Mouse (Mus musculus): ENCODE data around the gene Plin3. TPM values are rescaled to one million over a fixed set of nuclear protein-coding genes. Genes with fewer than 3 reads are reported as not detected.

Plin3 gene
- polyA plus RNA-seq, 1 experiment from 2014 or later, result 6.9 TPM

GRCm38 (mm10) chr17:56282802-56283201 lies 9.9 kb downstream of the Plin3 start:
- WGBS, result 77% methylated on average over 4 of the region's 4 CpGs

GRCm38 (mm10) chr17:56281193-56281592 lies 11.5 kb downstream of the Plin3 start:
- no peak overlapping the region for H3K27ac ChIP-seq (ENCODE audit: low read depth, low read length)
- H3K36me3 ChIP-seq (ENCODE audit: control insufficient read depth, insufficient read depth, low read length), result no peaks in the 10 kb centered on the region
- H3K9ac ChIP-seq (replicated peaks; ENCODE audit: low read depth, low read length), result no peak overlapping the region
- H3K4me1 ChIP-seq (ENCODE audit: control insufficient read depth, insufficient read depth, low read length), result no peaks in the 10 kb centered on the region
- WGBS, result 90% methylated on average over 12 of the region's 12 CpGs
- H3K4me3 ChIP-seq (ENCODE audit: low read depth, low read length), result no peak overlapping the region
- H3K9me3 ChIP-seq (ENCODE audit: control insufficient read depth, low read length), result no peaks in the 10 kb centered on the region
- H3K27me3 ChIP-seq (ENCODE audit: control insufficient read depth, insufficient read depth, low read length), result no peaks in the 10 kb centered on the region
- no peak overlapping the region for H3K4me2 ChIP-seq (ENCODE audit: low read depth, low read length)
- no peak for ATAC-seq (ENCODE audit: low read depth)

More at GRCm38 (mm10) chr17:56282802-56283201, 9.9 kb downstream of the Plin3 start:
- H3K36me3 ChIP-seq (ENCODE audit: control insufficient read depth, insufficient read depth, low read length), result no peaks in the 10 kb centered on the region
- no peak for ATAC-seq (ENCODE audit: low read depth)
- no peak overlapping the region for H3K27ac ChIP-seq (ENCODE audit: low read depth, low read length)
- no peak overlapping the region for H3K4me2 ChIP-seq (ENCODE audit: low read depth, low read length)
- no peaks in the 10 kb centered on the region for H3K27me3 ChIP-seq (ENCODE audit: control insufficient read depth, insufficient read depth, low read length)
- no peak overlapping the region for H3K4me3 ChIP-seq (ENCODE audit: low read depth, low read length)
- H3K9ac ChIP-seq (replicated peaks; ENCODE audit: low read depth, low read length), result no peak overlapping the region
- H3K9me3 ChIP-seq (ENCODE audit: control insufficient read depth, low read length), result no peaks in the 10 kb centered on the region
- H3K4me1 ChIP-seq (ENCODE audit: control insufficient read depth, insufficient read depth, low read length), result no peaks in the 10 kb centered on the region

- WGBS, result 94% methylated on average over 12 of the region's 12 CpGs
- H3K27ac ChIP-seq (ENCODE audit: low read depth, low read length), result no peak overlapping the region
- H3K9ac ChIP-seq (replicated peaks; ENCODE audit: low read depth, low read length), result no peak overlapping the region
- H3K4me2 ChIP-seq (ENCODE audit: low read depth, low read length), result no peak overlapping the region
- H3K4me1 ChIP-seq (ENCODE audit: control insufficient read depth, insufficient read depth, low read length), result no peaks in the 10 kb centered on the region
- ATAC-seq (ENCODE audit: low read depth), result no peak
- H3K36me3 ChIP-seq (ENCODE audit: control insufficient read depth, insufficient read depth, low read length), result no peaks in the 10 kb centered on the region
- H3K9me3 ChIP-seq (ENCODE audit: control insufficient read depth, low read length), result no peaks in the 10 kb centered on the region
- no peaks in the 10 kb centered on the region for H3K27me3 ChIP-seq (ENCODE audit: control insufficient read depth, insufficient read depth, low read length)
- H3K4me3 ChIP-seq (ENCODE audit: low read depth, low read length), result no peak overlapping the region
Measured at GRCm38 (mm10) chr17:56279481-56280155, 13.1 kb downstream of the Plin3 start.

DNA sequence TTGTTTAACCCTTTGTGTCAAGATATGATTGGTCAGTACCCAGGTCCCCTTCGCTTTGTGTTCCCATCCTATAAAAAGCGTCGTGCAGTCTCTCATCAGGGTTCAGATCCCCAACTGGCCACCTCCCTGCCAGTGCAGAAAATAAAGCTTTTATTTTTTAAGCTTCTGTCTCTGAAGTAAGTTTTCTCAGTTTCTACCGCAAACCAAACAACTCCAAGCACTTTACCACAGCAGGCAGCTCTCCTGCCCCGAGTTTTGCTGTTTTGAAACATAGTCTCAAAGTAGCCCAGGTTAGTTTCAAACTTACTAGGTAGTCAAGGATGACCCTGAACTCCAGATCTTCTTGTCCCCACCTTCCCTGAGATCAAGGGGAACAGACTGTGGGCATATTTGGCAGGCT lies 14.3 kb downstream of the Plin3 start:
- H3K4me3 ChIP-seq (ENCODE audit: low read depth, low read length), result no peak overlapping the region
- no peak for ATAC-seq (ENCODE audit: low read depth)
- no peaks in the 10 kb centered on the region for H3K36me3 ChIP-seq (ENCODE audit: control insufficient read depth, insufficient read depth, low read length)
- no peaks in the 10 kb centered on the region for H3K27me3 ChIP-seq (ENCODE audit: control insufficient read depth, insufficient read depth, low read length)
- no peak overlapping the region for H3K9ac ChIP-seq (replicated peaks; ENCODE audit: low read depth, low read length)
- H3K4me1 ChIP-seq (ENCODE audit: control insufficient read depth, insufficient read depth, low read length), result no peaks in the 10 kb centered on the region
- no peaks in the 10 kb centered on the region for H3K9me3 ChIP-seq (ENCODE audit: control insufficient read depth, low read length)
- H3K4me2 ChIP-seq (ENCODE audit: low read depth, low read length), result no peak overlapping the region
- whole genome bisulfite sequencing, result 93% methylated on average over 5 of the region's 5 CpGs
- no peak overlapping the region for H3K27ac ChIP-seq (ENCODE audit: low read depth, low read length)

DNA sequence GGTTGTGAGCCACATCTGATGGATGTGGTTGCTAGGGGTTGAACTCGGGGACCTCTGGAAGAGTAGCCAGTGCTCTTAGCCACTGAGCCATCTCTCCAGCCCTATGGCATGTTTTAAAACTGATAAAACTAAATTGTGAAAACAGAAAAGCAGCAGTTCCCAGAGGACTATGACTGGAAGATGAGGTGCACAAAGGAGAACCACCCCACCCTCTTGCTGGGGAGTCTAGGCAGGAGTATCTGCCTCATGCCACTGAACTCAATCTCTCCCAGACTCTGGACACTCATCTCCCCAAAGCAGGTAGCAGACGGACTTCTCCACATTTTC lies 15.1 kb downstream of the Plin3 start:
- no peak overlapping the region for H3K9ac ChIP-seq (replicated peaks; ENCODE audit: low read depth, low read length)
- H3K36me3 ChIP-seq (ENCODE audit: control insufficient read depth, insufficient read depth, low read length), result no peaks in the 10 kb centered on the region
- no peak for ATAC-seq (ENCODE audit: low read depth)
- no peak overlapping the region; the same call in 1 of the 2 replicates for H3K4me2 ChIP-seq (ENCODE audit: low read depth, low read length)
- 44% methylated on average over 2 of the region's 2 CpGs for WGBS
- H3K9me3 ChIP-seq (ENCODE audit: control insufficient read depth, low read length), result no peaks in the 10 kb centered on the region
- H3K4me1 ChIP-seq (ENCODE audit: control insufficient read depth, insufficient read depth, low read length), result no peaks in the 10 kb centered on the region
- H3K27ac ChIP-seq (ENCODE audit: low read depth, low read length), result no peak overlapping the region
- H3K4me3 ChIP-seq (ENCODE audit: low read depth, low read length), result no peak overlapping the region
- H3K27me3 ChIP-seq (ENCODE audit: control insufficient read depth, insufficient read depth, low read length), result no peaks in the 10 kb centered on the region

DNA sequence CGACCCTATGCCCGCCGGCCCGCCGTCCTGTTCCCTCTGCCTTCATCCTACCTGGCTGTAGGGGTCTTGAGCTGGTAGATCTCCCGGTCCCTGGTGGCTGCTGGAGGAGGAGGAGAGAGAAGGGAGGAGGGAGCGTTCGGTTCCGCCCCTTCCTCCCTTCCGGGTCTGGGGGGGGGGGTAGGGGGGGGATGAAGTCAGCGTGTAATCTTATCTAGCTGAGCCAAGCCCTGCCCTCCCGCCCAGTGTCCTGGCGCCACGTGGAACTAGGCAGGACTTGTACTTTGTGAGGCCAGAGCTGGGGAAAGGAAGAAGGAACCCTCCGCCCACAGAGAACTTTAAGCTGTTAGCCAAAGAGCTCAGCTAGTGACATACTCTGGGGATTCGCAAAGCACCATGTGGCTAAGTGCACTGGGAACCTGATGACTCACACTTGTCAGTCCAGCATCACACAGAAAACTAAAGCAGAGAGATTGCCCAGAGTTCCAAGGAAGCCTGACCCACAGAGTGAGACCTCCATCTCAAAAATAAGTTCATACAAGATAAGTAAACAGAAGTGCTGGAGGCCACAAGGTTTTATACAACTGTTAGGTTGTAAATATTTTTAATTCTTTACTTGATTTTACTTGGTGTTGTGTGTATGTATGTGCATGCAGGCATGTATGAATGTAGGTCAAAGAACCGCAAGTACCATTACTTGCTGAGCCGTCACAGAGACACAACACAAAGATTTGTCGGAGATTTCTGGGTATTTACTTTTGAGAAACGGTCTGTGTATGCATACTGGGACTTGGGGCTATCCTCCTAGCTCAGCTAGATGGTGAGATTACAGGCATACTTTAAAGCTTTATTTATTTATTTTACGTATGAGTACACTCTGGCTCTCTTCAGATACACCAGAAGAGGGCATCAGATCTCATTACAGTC lies 15.8 kb downstream of the Plin3 start, which contains the start of gene Ticam1:
Gene Ticam1 (minus strand): TSS at position 144 of the 924 bp plus-strand sequence.
- Histone ChIP-seq H3K27me3 (ENCODE audit: control insufficient read depth, insufficient read depth, low read length) (no peaks in the 10 kb centered on the region), H3K9ac (replicated peaks; ENCODE audit: low read depth, low read length) (peak within 1 kb of the TSS; percentile 50), H3K9me3 (ENCODE audit: control insufficient read depth, low read length) (no peaks in the 10 kb centered on the region), H3K36me3 (ENCODE audit: control insufficient read depth, insufficient read depth, low read length) (no peaks in the 10 kb centered on the region), H3K4me3 (ENCODE audit: low read depth, low read length) (peak within 1 kb of the TSS; percentile 35), H3K4me1 (ENCODE audit: control insufficient read depth, insufficient read depth, low read length) (no peaks in the 10 kb centered on the region), H3K27ac (ENCODE audit: low read depth, low read length) (0 out of 2 replicates have a peak within 1 kb of the TSS, but pooled peaks have one; percentile 16), H3K4me2 (ENCODE audit: low read depth, low read length) (peak within 1 kb of the TSS; percentile 59)
- ATAC-seq (ENCODE audit: low read depth), result peak; percentile 79
- WGBS, result 13% methylated on average over 15 of the region's 21 CpGs

DNA sequence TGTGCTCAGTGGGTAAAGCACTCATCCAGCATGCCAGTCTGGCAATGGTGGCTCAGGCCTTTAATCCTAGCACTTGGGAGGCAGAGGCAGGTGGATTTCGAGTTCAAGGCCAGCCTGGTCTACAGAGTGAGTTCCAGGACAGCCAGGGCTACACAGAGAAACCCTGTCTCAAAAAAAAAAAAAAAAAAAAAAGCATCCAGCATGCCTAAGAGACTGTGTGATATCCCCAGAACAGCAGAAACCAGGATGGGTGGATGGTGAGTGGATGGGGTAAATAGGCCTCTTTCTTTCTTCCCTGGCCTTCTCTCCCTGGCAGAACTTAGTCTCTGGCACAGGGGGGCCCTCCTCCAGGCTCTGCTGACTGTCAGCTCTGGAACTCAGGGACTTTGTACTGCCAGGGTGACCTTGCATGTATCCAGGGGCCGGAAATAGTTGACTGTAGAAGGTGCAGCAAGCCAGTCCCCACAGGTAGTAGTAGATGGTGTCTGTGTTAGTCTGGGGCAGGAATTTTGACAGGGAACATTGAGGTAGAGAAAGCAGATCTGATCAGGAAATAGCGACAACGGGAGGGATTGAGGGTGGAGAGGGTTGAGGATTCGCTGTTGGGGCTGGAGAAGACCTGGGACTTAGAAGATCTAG lies 16.7 kb downstream of the Plin3 start:
- 30% methylated on average over 5 of the region's 5 CpGs for WGBS
- no peaks in the 10 kb centered on the region for H3K27me3 ChIP-seq (ENCODE audit: control insufficient read depth, insufficient read depth, low read length)
- peak overlapping the region; percentile 59 for H3K4me2 ChIP-seq (ENCODE audit: low read depth, low read length)
- H3K9me3 ChIP-seq (ENCODE audit: control insufficient read depth, low read length), result no peaks in the 10 kb centered on the region
- H3K36me3 ChIP-seq (ENCODE audit: control insufficient read depth, insufficient read depth, low read length), result no peaks in the 10 kb centered on the region
- ATAC-seq (ENCODE audit: low read depth), result 0 out of 2 replicates have a peak, but pooled peaks have one; percentile 3
- 0 out of 2 replicates have a peak overlapping the region, but pooled peaks have one; percentile 16 for H3K27ac ChIP-seq (ENCODE audit: low read depth, low read length)
- no peaks in the 10 kb centered on the region for H3K4me1 ChIP-seq (ENCODE audit: control insufficient read depth, insufficient read depth, low read length)
- peak overlapping the region; percentile 50 for H3K9ac ChIP-seq (replicated peaks; ENCODE audit: low read depth, low read length)
- H3K4me3 ChIP-seq (ENCODE audit: low read depth, low read length), result peak overlapping the region; percentile 35

- ATAC-seq (ENCODE audit: low read depth), result no peak
- Histone ChIP-seq H3K27ac (ENCODE audit: low read depth, low read length) (no peak overlapping the region), H3K4me2 (ENCODE audit: low read depth, low read length) (no peak overlapping the region), H3K36me3 (ENCODE audit: control insufficient read depth, insufficient read depth, low read length) (no peaks in the 10 kb centered on the region), H3K27me3 (ENCODE audit: control insufficient read depth, insufficient read depth, low read length) (no peaks in the 10 kb centered on the region), H3K4me1 (ENCODE audit: control insufficient read depth, insufficient read depth, low read length) (0 out of 2 replicates have a peak, but pooled peaks cover 3% of the 10 kb centered on the region), H3K9ac (replicated peaks; ENCODE audit: low read depth, low read length) (no peak overlapping the region), H3K4me3 (ENCODE audit: low read depth, low read length) (no peak overlapping the region), H3K9me3 (ENCODE audit: control insufficient read depth, low read length) (no peaks in the 10 kb centered on the region)
- 94% methylated on average over 5 of the region's 5 CpGs for WGBS
Measured at GRCm38 (mm10) chr17:56273986-56274385, 18.7 kb downstream of the Plin3 start.
